Mouse (Mus musculus): ENCODE results near the gene Tgfa. TPM values are rescaled to one million over a fixed set of nuclear protein-coding genes. Genes with fewer than 3 reads are reported as not detected.

Gene Tgfa
- polyA plus RNA-seq (2014; fragmentation: Nextera tagmentation; extraction: Ambion mirVana): 5.1 and 12.3 TPM in 2 replicates

DNA sequence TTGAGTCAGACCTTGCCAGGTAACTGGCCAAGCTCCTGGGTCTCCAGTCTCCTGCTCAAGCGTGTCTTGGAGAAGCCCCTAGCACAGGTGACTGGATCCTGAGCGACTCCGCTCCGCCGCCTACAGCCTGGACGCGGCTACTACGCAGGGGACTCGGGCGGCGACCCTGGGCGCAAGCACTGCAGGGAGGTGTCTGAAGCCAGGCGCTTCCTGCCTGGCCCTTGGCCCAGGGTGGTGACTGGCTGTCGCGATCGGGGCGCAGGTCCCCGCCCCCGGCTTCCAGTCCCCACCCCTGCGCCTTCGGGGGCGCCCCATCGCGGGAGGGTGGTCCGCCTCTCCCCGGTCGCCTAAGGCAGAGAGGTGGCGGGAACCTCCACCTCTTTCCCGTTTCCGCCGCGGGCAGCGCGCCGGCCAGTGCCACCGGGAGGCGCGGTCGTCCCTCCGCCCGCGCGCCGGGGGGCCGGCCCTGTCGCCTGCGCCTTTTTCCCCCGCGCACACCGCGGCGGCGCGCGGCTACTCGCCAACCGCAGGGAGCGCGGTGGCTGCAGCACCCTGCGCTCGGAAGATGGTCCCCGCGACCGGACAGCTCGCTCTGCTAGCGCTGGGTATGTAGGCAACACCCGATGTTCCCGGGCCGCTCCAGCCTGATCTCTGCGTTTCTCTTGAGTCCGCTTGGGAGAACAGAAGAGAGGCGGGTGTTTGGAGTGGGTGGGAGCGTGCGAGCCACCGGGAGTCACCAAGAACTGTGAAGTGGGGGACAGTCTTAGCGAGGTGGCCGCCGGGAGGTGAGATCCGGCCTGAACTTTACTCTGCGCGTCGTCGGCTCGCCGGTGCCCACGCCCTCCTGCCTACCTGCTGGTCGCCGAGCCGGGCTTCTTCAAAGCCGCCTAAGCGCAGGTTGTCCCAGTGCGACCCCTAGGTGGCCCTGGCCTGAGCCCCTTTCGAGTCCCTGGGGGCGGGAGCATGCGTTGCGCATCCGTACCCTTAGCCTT lies at the start of gene Tgfa:
Gene Tgfa (plus strand): TSS at position 283 of the 992 bp plus-strand sequence.
- Histone ChIP-seq H3K27ac (ENCODE audit: low read depth, low read length) (peak within 1 kb of the TSS; percentile 20; the same call in 1 of the 2 replicates), H3K4me3 (ENCODE audit: low read length) (peak within 1 kb of the TSS; percentile 62), H3K9ac (ENCODE audit: low read depth, low read length) (peak within 1 kb of the TSS; percentile 62), H3K9me3 (ENCODE audit: control insufficient read depth, low read length) (no peaks in the 10 kb centered on the region), H3K36me3 (ENCODE audit: control insufficient read depth, insufficient read depth, low read length) (no peaks in the 10 kb centered on the region), H3K4me1 (ENCODE audit: control insufficient read depth, insufficient read depth, low read length) (peaks cover 14% of the 10 kb centered on the region; the same call in 1 of the 2 replicates), H3K27me3 (ENCODE audit: control insufficient read depth, insufficient read depth, low read length) (no peaks in the 10 kb centered on the region), H3K4me2 (replicated peaks; ENCODE audit: low read depth, low read length) (peak within 1 kb of the TSS; percentile 79)
- peak; percentile 86 for ATAC-seq (ENCODE audit: low FRiP score, low TSS enrichment)
- WGBS: under 1% methylated on average over 82 of the region's 97 CpGs

DNA sequence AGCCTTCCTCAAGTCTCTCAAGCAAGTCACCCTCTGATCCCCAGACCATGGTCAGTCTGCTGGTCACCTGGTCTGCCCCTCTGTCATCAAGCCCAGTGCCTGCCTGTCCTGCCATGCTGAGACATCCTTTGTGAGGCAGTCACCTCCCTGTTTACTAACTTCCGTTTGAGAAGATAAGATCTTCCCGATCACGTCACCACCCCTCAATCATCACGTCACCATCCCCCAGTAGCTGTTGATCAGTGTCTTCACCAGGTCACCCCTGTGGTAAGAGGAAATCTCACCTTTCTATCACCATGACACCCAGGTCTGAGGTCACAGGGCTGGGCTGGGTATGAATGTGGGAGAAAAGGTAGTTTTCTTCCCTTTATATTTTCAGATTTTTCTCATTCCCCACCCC lies 46.5 kb upstream of the Tgfa start:
- Histone ChIP-seq H3K9me3 (ENCODE audit: control insufficient read depth, low read length) (no peaks in the 10 kb centered on the region), H3K4me2 (replicated peaks; ENCODE audit: low read depth, low read length) (no peak overlapping the region), H3K4me1 (ENCODE audit: control insufficient read depth, insufficient read depth, low read length) (no peaks in the 10 kb centered on the region), H3K27ac (ENCODE audit: low read depth, low read length) (no peak overlapping the region), H3K27me3 (ENCODE audit: control insufficient read depth, insufficient read depth, low read length) (no peaks in the 10 kb centered on the region), H3K9ac (ENCODE audit: low read depth, low read length) (no peak overlapping the region), H3K4me3 (ENCODE audit: low read length) (no peak overlapping the region), H3K36me3 (ENCODE audit: control insufficient read depth, insufficient read depth, low read length) (no peaks in the 10 kb centered on the region)
- 41% methylated on average over 4 of the region's 4 CpGs for WGBS
- no peak for ATAC-seq (ENCODE audit: low FRiP score, low TSS enrichment)

DNA sequence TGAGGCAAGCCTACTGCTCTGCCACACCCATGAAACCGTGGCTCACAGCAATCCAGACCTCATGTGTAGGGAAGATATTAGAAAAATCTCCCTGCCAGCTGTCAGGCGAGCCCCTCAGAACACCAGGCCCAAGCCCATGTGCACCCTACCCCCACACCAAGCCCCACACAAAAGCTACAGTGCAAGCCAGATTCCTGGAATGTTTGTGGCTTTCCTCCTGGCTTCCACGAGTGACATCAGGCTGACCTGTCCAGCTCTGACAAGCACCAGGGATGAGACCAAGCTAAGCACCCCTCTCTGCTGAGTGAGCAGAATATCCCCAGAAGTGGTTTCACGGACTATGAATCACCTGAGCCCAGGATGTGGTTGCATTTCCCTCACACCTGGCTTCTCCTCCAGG lies 46.0 kb upstream of the Tgfa start:
- Histone ChIP-seq H3K4me1 (ENCODE audit: control insufficient read depth, insufficient read depth, low read length) (no peaks in the 10 kb centered on the region), H3K36me3 (ENCODE audit: control insufficient read depth, insufficient read depth, low read length) (no peaks in the 10 kb centered on the region), H3K9ac (ENCODE audit: low read depth, low read length) (no peak overlapping the region), H3K27ac (ENCODE audit: low read depth, low read length) (no peak overlapping the region), H3K27me3 (ENCODE audit: control insufficient read depth, insufficient read depth, low read length) (no peaks in the 10 kb centered on the region), H3K4me2 (replicated peaks; ENCODE audit: low read depth, low read length) (no peak overlapping the region), H3K4me3 (ENCODE audit: low read length) (no peak overlapping the region), H3K9me3 (ENCODE audit: control insufficient read depth, low read length) (no peaks in the 10 kb centered on the region)
- WGBS: 54% methylated on average over 4 of the region's 4 CpGs
- ATAC-seq (ENCODE audit: low FRiP score, low TSS enrichment): no peak

DNA sequence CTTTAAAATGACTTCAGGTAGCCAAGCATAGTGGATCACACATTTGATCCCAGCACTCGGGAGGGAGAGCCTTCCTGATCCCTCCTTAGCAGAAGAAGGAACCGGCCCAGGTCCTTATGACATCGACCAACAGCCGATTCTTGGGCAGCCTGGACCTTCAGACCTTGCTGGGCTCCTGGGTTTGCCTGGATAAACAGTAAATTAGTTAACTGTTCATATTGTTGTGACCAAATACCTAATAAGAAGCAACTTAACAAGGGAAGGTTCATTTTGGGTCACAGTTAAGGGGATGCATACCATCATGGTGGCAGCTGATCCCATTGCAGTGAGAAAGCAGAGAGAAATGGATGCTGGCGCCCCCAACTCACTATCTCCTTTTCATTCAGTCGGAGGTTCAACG lies 42.3 kb upstream of the Tgfa start:
- Histone ChIP-seq H3K4me2 (replicated peaks; ENCODE audit: low read depth, low read length) (no peak overlapping the region), H3K9me3 (ENCODE audit: control insufficient read depth, low read length) (no peaks in the 10 kb centered on the region), H3K27ac (ENCODE audit: low read depth, low read length) (no peak overlapping the region), H3K4me1 (ENCODE audit: control insufficient read depth, insufficient read depth, low read length) (no peaks in the 10 kb centered on the region), H3K27me3 (ENCODE audit: control insufficient read depth, insufficient read depth, low read length) (no peaks in the 10 kb centered on the region), H3K36me3 (ENCODE audit: control insufficient read depth, insufficient read depth, low read length) (no peaks in the 10 kb centered on the region), H3K4me3 (ENCODE audit: low read length) (no peak overlapping the region), H3K9ac (ENCODE audit: low read depth, low read length) (no peak overlapping the region)
- 93% methylated on average over 7 of the region's 7 CpGs for WGBS
- no peak for ATAC-seq (ENCODE audit: low FRiP score, low TSS enrichment)

DNA sequence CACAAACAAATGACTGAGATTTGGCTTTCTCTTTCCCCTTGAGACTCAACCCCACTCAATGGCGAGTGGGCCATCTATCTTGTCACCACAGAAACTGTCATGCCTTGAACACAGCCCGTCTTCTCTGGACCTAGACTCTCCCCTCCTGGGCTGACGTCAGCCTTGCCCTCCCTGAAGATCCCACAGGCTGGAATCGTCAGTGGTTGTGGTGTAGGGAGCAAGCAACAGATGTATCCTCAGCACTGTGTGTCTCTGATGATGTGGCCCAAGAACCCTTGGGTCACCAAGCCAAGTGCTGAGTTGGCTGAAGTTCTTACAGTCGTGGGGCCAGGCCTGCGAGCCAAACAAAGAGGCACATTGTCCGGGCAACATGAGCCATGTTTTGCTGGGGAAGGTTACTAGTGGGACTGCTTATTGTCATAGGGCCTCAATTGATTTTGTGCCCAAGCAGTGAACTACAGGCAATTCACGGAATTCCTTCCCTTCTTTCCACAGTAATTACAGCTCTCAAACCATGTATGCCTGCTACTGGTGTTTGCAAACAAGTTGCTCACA lies 41.5 kb upstream of the Tgfa start:
- Histone ChIP-seq H3K4me2 (replicated peaks; ENCODE audit: low read depth, low read length) (no peak overlapping the region), H3K27me3 (ENCODE audit: control insufficient read depth, insufficient read depth, low read length) (no peaks in the 10 kb centered on the region), H3K9me3 (ENCODE audit: control insufficient read depth, low read length) (no peaks in the 10 kb centered on the region), H3K27ac (ENCODE audit: low read depth, low read length) (no peak overlapping the region), H3K36me3 (ENCODE audit: control insufficient read depth, insufficient read depth, low read length) (no peaks in the 10 kb centered on the region), H3K4me1 (ENCODE audit: control insufficient read depth, insufficient read depth, low read length) (no peaks in the 10 kb centered on the region), H3K9ac (ENCODE audit: low read depth, low read length) (no peak overlapping the region), H3K4me3 (ENCODE audit: low read length) (no peak overlapping the region)
- WGBS: 77% methylated on average over 8 of the region's 8 CpGs
- ATAC-seq (ENCODE audit: low FRiP score, low TSS enrichment): no peak

DNA sequence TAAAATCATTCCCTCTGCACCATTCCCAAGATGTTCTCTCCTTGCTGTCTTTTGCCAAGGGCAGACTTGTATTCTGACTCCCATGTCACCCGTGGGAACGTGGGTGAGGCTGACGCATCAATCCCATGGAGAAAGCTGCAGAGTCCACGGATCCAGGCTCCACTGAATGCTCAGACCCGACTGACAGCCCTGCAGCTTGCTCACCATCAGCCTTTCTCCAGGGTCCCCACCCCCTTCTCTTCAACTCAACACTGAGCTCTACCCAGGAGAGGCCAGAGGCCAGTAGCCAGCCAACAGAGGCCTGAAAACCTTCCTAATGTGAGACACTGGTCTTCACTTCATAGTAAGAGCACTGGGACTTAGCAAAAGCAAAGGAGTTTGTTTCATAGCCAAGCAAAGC lies 41.0 kb upstream of the Tgfa start:
- Histone ChIP-seq H3K4me3 (ENCODE audit: low read length) (no peak overlapping the region), H3K27ac (ENCODE audit: low read depth, low read length) (no peak overlapping the region), H3K9me3 (ENCODE audit: control insufficient read depth, low read length) (no peaks in the 10 kb centered on the region), H3K4me1 (ENCODE audit: control insufficient read depth, insufficient read depth, low read length) (no peaks in the 10 kb centered on the region), H3K9ac (ENCODE audit: low read depth, low read length) (no peak overlapping the region), H3K27me3 (ENCODE audit: control insufficient read depth, insufficient read depth, low read length) (no peaks in the 10 kb centered on the region), H3K36me3 (ENCODE audit: control insufficient read depth, insufficient read depth, low read length) (no peaks in the 10 kb centered on the region), H3K4me2 (replicated peaks; ENCODE audit: low read depth, low read length) (no peak overlapping the region)
- no peak for ATAC-seq (ENCODE audit: low FRiP score, low TSS enrichment)
- WGBS: 83% methylated on average over 5 of the region's 5 CpGs

DNA sequence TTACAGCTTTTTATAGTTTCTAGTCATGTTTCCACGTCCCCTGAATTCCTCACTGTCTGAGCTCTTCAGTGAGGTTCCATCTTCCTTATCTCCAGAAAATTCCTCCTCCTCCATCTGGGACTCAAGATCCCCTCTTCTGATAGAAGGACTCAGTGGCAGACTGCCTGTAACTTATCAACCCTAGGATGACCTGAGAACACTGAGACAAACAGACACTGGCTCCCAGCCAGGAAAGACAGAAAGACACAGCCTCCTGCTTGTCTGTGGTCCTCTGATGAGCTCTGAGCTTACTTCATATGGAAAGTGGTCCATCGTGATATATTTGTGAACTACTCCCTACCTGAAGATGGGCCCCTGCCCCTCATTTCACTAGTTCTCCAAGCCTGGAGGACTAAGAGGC lies 40.5 kb upstream of the Tgfa start:
- Histone ChIP-seq H3K27me3 (ENCODE audit: control insufficient read depth, insufficient read depth, low read length) (no peaks in the 10 kb centered on the region), H3K9ac (ENCODE audit: low read depth, low read length) (no peak overlapping the region), H3K4me1 (ENCODE audit: control insufficient read depth, insufficient read depth, low read length) (no peaks in the 10 kb centered on the region), H3K4me3 (ENCODE audit: low read length) (no peak overlapping the region), H3K36me3 (ENCODE audit: control insufficient read depth, insufficient read depth, low read length) (no peaks in the 10 kb centered on the region), H3K9me3 (ENCODE audit: control insufficient read depth, low read length) (no peaks in the 10 kb centered on the region), H3K27ac (ENCODE audit: low read depth, low read length) (no peak overlapping the region), H3K4me2 (replicated peaks; ENCODE audit: low read depth, low read length) (no peak overlapping the region)
- WGBS: 78% methylated on average over 2 of the region's 2 CpGs
- ATAC-seq (ENCODE audit: low FRiP score, low TSS enrichment): no peak

DNA sequence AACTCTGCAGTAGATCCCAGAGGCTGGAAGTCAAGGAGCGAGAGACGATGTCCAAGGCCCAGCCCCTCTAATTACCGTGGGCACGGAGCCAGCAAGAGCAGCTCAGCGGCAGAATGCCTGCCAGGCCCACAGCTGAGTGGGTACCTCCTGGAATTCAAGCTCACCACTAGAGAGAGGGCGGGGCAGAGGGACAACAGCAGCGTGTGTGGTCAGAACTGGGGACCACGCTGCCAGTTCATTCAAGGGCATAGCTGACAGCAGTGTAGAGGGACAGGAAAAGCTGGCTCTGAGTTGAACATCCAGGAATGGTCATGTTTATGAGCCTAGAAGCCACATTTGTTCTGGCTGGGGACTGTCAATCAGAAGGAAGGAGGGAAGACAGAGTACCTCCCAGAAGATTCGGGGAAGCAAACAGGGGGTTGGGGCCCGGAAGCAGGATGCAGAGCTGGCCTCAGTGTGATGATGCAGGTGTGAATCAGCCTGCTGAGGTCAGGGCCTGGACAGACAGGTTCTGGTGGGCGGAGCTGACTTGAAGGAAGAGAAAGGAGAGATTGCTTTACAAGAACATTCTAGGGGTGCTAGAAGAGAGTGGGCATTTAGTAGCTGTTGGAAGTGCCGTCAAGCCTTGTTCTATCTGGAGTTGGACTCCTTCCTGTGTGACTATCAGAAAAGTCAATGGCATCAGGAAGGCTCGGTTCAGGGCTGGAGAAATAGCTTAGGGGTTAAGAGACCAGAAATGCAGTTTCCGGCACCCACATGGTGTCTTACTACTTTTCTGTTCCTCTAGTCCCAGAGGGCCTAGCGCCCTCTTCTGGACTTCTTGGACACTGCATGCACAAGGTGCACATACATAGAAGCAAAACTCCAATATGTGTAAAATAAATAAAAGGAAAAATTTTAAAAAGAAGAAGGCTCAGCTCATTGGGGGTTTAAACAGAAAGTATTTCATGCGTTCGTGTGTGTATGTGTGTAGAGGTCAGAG lies 37.5 kb upstream of the Tgfa start:
- Histone ChIP-seq H3K27me3 (ENCODE audit: control insufficient read depth, insufficient read depth, low read length) (no peaks in the 10 kb centered on the region), H3K27ac (ENCODE audit: low read depth, low read length) (no peak overlapping the region), H3K4me3 (ENCODE audit: low read length) (no peak overlapping the region), H3K9ac (ENCODE audit: low read depth, low read length) (no peak overlapping the region), H3K4me2 (replicated peaks; ENCODE audit: low read depth, low read length) (no peak overlapping the region), H3K36me3 (ENCODE audit: control insufficient read depth, insufficient read depth, low read length) (no peaks in the 10 kb centered on the region), H3K4me1 (ENCODE audit: control insufficient read depth, insufficient read depth, low read length) (no peaks in the 10 kb centered on the region), H3K9me3 (ENCODE audit: control insufficient read depth, low read length) (no peaks in the 10 kb centered on the region)
- 0 out of 2 replicates have a peak, but pooled peaks have one; percentile 32 for ATAC-seq (ENCODE audit: low FRiP score, low TSS enrichment)
- 66% methylated on average over 17 of the region's 17 CpGs for WGBS
